Comparison of ENCODE assay signal across 14 mouse cellular contexts in genomic region chr10:43106616-43107015, GRCm38 (mm10).
DNase-seq lines count a peak whose midpoint lies in the region; ATAC-seq and TF ChIP-seq lines count a peak whose summit lies in the region.
"Had no signal": no experiment of that assay in that cellular context is flagged by ENCODE, and none has a peak within 500 bp of the region (broad histone marks: within the 10 kb centered on the region; RNA-seq: fewer than 3 reads in every experiment).

No protein-coding gene starts in this region.

- H3K9ac ChIP-seq in forebrain, embryonic 14.5 days (ENCODE audit: low read length) = no peak overlapping the region
- no peak overlapping the region for H3K9ac ChIP-seq in hindbrain, postnatal 0 days (replicated peaks; ENCODE audit: low read length)
- H3K9ac ChIP-seq: lung, embryonic 15.5 days; stomach, embryonic 15.5 days had no signal

- ATAC-seq in forebrain, embryonic 14.5 days = no peak
- 0 out of 2 replicates have a peak, but pooled peaks have one; percentile 2 for ATAC-seq in hindbrain, postnatal 0 days
- ATAC-seq: inflammation-experienced regulatory T-cells, adult 6 months had no signal

- peaks cover 2% of the 10 kb centered on the region; the same call in 1 of the 2 replicates for H3K36me3 ChIP-seq in forebrain, embryonic 14.5 days (ENCODE audit: control insufficient read depth, insufficient read depth, low read length)
- H3K36me3 ChIP-seq in hindbrain, postnatal 0 days (ENCODE audit: insufficient read depth, low read length) = 0 out of 2 replicates have a peak, but pooled peaks cover 4% of the 10 kb centered on the region
- no peaks in the 10 kb centered on the region; the same call in 1 of the 2 replicates for H3K36me3 ChIP-seq in embryonic facial prominence, embryonic 10.5 days (replicated peaks)
- H3K36me3 ChIP-seq: G1E; heart, embryonic 10.5 days; lung, embryonic 15.5 days; stomach, embryonic 15.5 days had no signal

- peak overlapping the region; percentile 45 for H3K27ac ChIP-seq in forebrain, embryonic 14.5 days (ENCODE audit: low read depth, low read length)
- peak overlapping the region; percentile 12; the same call in 1 of the 2 replicates for H3K27ac ChIP-seq in hindbrain, postnatal 0 days
- no peak overlapping the region for H3K27ac ChIP-seq in embryonic facial prominence, embryonic 10.5 days (replicated peaks)
- H3K27ac ChIP-seq: heart, embryonic 10.5 days; lung, embryonic 15.5 days; stomach, embryonic 15.5 days had no signal

- peaks cover 33% of the 10 kb centered on the region for H3K4me1 ChIP-seq in forebrain, embryonic 14.5 days (ENCODE audit: control insufficient read depth, insufficient read depth, low read length)
- peaks cover 9% of the 10 kb centered on the region for H3K4me1 ChIP-seq in hindbrain, postnatal 0 days (ENCODE audit: insufficient read depth, low read length)
- peaks cover 21% of the 10 kb centered on the region for H3K4me1 ChIP-seq in embryonic facial prominence, embryonic 10.5 days
- H3K4me1 ChIP-seq: lung, embryonic 15.5 days; stomach, embryonic 15.5 days had no signal

- no peak overlapping the region for H3K4me2 ChIP-seq in forebrain, embryonic 14.5 days (ENCODE audit: low read length)
- H3K4me2 ChIP-seq in hindbrain, postnatal 0 days (ENCODE audit: low read depth, low read length) = no peak overlapping the region
- H3K4me2 ChIP-seq: lung, embryonic 15.5 days; stomach, embryonic 15.5 days had no signal

- intact Hi-C loops in heart, postnatal 14 days (cut with DNase I) = no loop called here

- no peaks in the 10 kb centered on the region for H3K9me3 ChIP-seq in forebrain, embryonic 14.5 days (replicated peaks; ENCODE audit: control insufficient read depth, low read length)
- H3K9me3 ChIP-seq in hindbrain, postnatal 0 days (ENCODE audit: low read length) = no peaks in the 10 kb centered on the region
- no peaks in the 10 kb centered on the region for H3K9me3 ChIP-seq in embryonic facial prominence, embryonic 10.5 days
- H3K9me3 ChIP-seq: G1E; heart, embryonic 10.5 days; lung, embryonic 15.5 days; stomach, embryonic 15.5 days had no signal

- 46% methylated on average over 8 of the region's 8 CpGs for WGBS in forebrain, embryonic 14.5 days
- WGBS in hindbrain, postnatal 0 days = 52% methylated on average over 8 of the region's 8 CpGs
- WGBS in embryonic facial prominence, embryonic 10.5 days = 79% methylated on average over 8 of the region's 8 CpGs

- peak; percentile 57 to 71 for DNase-seq in layer of hippocampus, adult 8-10 months (ENCODE audit: low spot score in 2 of 2)
- DNase-seq in layer of hippocampus, postnatal 10 days (ENCODE audit: low spot score in 2 of 2) = no peak
- no peak for DNase-seq in forebrain, embryonic 14.5 days (ENCODE audit: low spot score)
- DNase-seq in hindbrain, postnatal 0 days (ENCODE audit: low spot score) = no peak
- DNase-seq in right cerebral cortex, postnatal 10 days (ENCODE audit: low spot score in 2 of 2) = peak; percentile 71 to 86
- no peak for DNase-seq in heart, postnatal 14 days
- no peak for DNase-seq in gastrocnemius, postnatal 4 days (ENCODE audit: low spot score in 2 of 2)
- DNase-seq in embryonic facial prominence, embryonic 10.5 days (ENCODE audit: low spot score) = no peak
- DNase-seq: kidney, postnatal 25 days had no signal

- TF ChIP-seq CTCF in hindbrain, postnatal 0 days (IDR thresholded peaks at IDR 0.05; ENCODE audit: low read depth) = no peak

- H3K27me3 ChIP-seq in forebrain, embryonic 14.5 days (replicated peaks; ENCODE audit: control insufficient read depth, insufficient read depth, low read length) = no peaks in the 10 kb centered on the region
- no peaks in the 10 kb centered on the region for H3K27me3 ChIP-seq in hindbrain, postnatal 0 days (ENCODE audit: insufficient read depth, low read length)
- H3K27me3 ChIP-seq in embryonic facial prominence, embryonic 10.5 days (replicated peaks; ENCODE audit: low read depth, poor library complexity, severe bottlenecking) = no peaks in the 10 kb centered on the region
- H3K27me3 ChIP-seq: lung, embryonic 15.5 days; stomach, embryonic 15.5 days had no signal

- no peak overlapping the region for H3K4me3 ChIP-seq in forebrain, embryonic 14.5 days (ENCODE audit: low read depth, low read length)
- no peak overlapping the region for H3K4me3 ChIP-seq in hindbrain, postnatal 0 days (ENCODE audit: low read length)
- H3K4me3 ChIP-seq in embryonic facial prominence, embryonic 10.5 days = no peak overlapping the region
- H3K4me3 ChIP-seq: heart, embryonic 10.5 days; lung, embryonic 15.5 days; stomach, embryonic 15.5 days had no signal

Comparison
In these comparisons a context has a peak if more than half of its experiments do, and no peak if none do; other contexts are left out.
1. DNase-seq: peak in layer of hippocampus, adult 8-10 months (2 of 2) and right cerebral cortex, postnatal 10 days (2 of 2); none in layer of hippocampus, postnatal 10 days (0 of 2), forebrain, embryonic 14.5 days (single experiment), hindbrain, postnatal 0 days (single experiment), heart, postnatal 14 days (0 of 2), gastrocnemius, postnatal 4 days (0 of 2) and embryonic facial prominence, embryonic 10.5 days (single experiment).